Comparison of ENCODE assay signal across 13 mouse cellular contexts in the genomic region with DNA sequence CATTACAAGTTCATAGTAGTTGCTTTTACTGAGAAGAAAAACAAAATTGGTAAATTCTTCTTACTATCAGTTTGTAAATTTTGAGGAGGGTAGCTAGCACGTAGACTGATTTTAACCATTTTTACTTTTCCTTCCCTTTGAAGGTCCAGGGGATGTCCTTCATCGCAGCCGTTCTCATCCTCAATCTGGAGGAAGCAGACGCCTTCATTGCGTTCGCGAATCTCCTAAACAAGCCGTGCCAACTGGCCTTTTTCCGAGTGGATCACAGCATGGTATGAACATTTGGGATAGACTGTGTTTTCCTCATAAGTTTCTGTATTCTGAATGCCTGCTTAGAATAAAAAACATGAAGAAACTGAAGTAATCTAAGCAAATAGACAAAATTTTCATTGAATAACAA.
"Had no signal": no experiment of that assay in that cellular context is flagged by ENCODE, and none has a peak within 500 bp of the region (broad histone marks: within the 10 kb centered on the region; RNA-seq: fewer than 3 reads in every experiment).

No protein-coding gene starts in this region.

- ATAC-seq: liver, postnatal 0 days; midbrain, embryonic 16.5 days had no signal

- DNase-seq: kidney, postnatal 14 days; liver, embryonic 13.5 days; liver, postnatal 0 days; lung, postnatal 14 days; right cerebral cortex, postnatal 25 days; thymus, postnatal 4 days had no signal

- H3K9ac ChIP-seq: limb, embryonic 15.5 days; liver, embryonic 13.5 days; liver, postnatal 0 days; lung, embryonic 15.5 days; midbrain, embryonic 12.5 days had no signal

- H3K9me3 ChIP-seq: limb, embryonic 15.5 days; liver, embryonic 13.5 days; lung, embryonic 15.5 days; megakaryocyte, embryonic 14.5 days; midbrain, embryonic 12.5 days had no signal

- H3K4me1 ChIP-seq: limb, embryonic 15.5 days; liver, embryonic 13.5 days; lung, embryonic 15.5 days; midbrain, embryonic 12.5 days had no signal

- H3K27me3 ChIP-seq: limb, embryonic 15.5 days; liver, embryonic 13.5 days; lung, embryonic 15.5 days; megakaryocyte, embryonic 14.5 days; midbrain, embryonic 12.5 days had no signal

- H3K27ac ChIP-seq: limb, embryonic 15.5 days; liver, embryonic 13.5 days; lung, embryonic 15.5 days; macrophage; midbrain, embryonic 12.5 days; stomach, postnatal 0 days had no signal

- H3K4me3 ChIP-seq: limb, embryonic 15.5 days; liver, embryonic 13.5 days; lung, embryonic 15.5 days; megakaryocyte, embryonic 14.5 days; midbrain, embryonic 12.5 days had no signal

- H3K4me2 ChIP-seq: limb, embryonic 15.5 days; liver, embryonic 13.5 days; lung, embryonic 15.5 days; midbrain, embryonic 12.5 days had no signal
